Mouse (Mus musculus) adrenal gland, adult (tissue): Measurements from ENCODE around the gene Pik3ip1.

ENCODE experiments used
- DNase-seq, 2 experiments: peaks; one replicate each; pipeline ENCODE4 v3.0.0; 2022 to 2023; ENCODE audit warnings: low spot score in 1 of 2; ENCODE audit not compliant: inconsistent age in 2 of 2

Gene Pik3ip1

DNA sequence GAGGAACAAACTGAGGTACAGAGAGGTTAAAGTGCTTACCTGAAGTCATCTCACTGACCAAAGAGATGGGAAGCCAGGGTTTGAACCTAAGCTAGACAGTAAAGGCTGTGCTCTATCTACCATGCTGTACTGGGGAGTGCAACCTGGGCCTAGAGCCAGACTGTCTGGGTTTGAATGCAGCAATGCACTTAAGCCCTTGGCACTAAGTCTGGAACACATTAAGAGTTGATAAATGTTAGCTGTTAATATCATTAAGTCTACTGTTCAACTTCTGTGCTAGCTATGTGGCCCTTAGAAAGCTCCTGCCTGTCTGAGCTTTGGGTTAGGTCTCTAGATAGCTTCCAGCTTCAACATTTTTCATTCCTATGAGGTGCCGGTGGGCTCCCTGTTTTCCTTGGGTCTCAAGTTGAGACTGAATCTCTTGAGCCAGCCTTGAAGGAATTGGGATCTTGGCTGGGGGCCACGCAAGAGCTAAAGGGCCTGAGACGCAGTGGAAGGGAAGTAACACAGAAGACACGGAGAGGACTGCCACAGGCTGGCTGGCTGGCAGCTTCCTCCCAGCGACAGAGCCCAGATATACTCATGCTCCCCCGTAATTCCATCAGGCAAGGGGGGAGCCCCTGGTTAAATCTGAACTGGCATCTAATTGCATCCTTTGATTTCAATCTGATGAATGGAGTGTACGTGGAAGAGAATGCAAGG, 43.5 kb downstream of the Pik3ip1 start:
- DNase-seq: no peak

GRCm38 (mm10) chr11:3374293-3374645, 44.1 kb downstream of the Pik3ip1 start:
- DNase-seq: peak; percentile 15 to 39

- no peak for DNase-seq
These were observed 44.5 kb downstream of the Pik3ip1 start for GRCm38 (mm10) chr11:3374741-3375140.

GRCm38 (mm10) chr11:3379427-3379826, 49.2 kb downstream of the Pik3ip1 start:
- no peak for DNase-seq

GRCm38 (mm10) chr11:3381148-3381814, 51.1 kb downstream of the Pik3ip1 start:
- no peak for DNase-seq

- DNase-seq: peak in 1 of 2 experiments; percentile 70
These were observed 52.7 kb downstream of the Pik3ip1 start for GRCm38 (mm10) chr11:3382602-3383594.

DNA sequence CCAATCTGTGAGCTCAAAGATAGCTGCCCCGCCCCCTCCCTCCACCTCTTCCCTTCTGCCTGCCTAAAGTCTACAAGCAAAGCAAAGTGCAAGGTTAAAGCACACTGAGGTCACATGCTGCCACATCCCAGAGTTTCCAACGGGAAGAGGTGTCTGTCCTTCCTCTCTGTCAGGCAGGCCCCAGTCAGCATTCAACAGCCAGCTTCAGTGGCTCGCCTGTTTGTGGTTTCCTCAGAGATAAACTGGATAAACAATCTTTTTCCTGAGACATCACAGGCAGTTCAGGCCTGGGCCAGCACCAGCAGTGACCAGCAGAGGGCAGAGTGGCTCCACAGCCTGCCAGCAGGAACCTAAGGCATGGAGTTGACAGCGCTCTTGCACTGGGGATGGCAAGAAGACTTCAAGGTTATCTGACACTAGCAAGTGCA, 56.8 kb downstream of the Pik3ip1 start:
- peak; percentile 82 to 94 for DNase-seq

- no peak for DNase-seq
These were observed 57.4 kb downstream of the Pik3ip1 start for GRCm38 (mm10) chr11:3387482-3388196.

GRCm38 (mm10) chr11:3389996-3390395, 59.8 kb downstream of the Pik3ip1 start:
- no peak for DNase-seq

DNA sequence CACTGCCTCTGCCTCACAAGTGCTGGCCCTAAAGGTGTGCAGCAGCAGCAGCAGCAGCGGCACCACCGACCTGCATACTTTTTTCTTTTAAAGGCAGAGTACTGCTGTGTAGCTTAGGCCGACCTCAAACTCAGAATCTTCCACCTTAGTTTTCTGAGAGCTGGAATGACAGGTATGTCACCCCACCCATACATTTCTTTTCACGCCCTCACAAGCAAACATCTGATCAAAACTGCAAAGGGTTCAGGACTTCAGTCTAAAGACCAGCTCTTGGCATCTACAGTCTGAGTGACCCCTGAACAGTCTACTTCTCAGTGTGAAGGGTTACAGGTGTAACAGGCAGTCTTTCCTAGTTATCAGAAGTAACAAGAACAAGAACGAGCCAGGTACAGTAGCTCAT, 60.6 kb downstream of the Pik3ip1 start:
- DNase-seq: no peak

DNA sequence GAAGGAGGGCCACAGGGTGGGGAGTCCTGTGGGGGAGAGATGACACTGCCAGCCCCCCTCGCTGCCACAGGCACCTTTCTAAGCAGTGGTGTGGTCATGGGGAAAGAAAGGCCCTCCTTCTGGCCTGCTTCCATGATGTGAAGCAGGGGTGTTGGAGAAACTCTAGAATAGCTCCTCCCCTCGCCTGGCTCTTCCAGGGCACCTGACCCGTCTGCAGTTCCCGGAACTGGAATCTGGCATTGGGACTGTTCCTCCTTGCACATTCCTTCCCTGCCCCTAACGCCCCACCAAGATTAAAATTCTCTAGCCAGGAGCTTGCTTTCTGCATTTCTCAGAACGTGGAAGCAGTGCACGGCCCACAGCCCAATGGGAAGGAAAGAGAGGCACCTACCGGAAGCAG, 62.3 kb downstream of the Pik3ip1 start:
- DNase-seq: peak in 1 of 2 experiments; percentile 18
